Mouse (Mus musculus) kidney, adult 2 months (tissue): ENCODE measurements around the gene Soga1.

Source experiments
- CTCF ChIP-seq: fragments of 200-500 bp; conservative IDR thresholded peaks from 2 replicates; pipeline ENCODE4 v1.5.1; 2011; ENCODE audit warnings: low read depth, mild to moderate bottlenecking, control low read depth, low read length, moderate library complexity, mixed read lengths; ENCODE audit not compliant: insufficient read depth, insufficient read length
- POLR2A ChIP-seq: fragments of 200-500 bp; IDR thresholded peaks from one replicate; pipeline ENCODE4 v1.6.1; 2011; ENCODE audit warnings: low read depth, low read length, control low read depth

GRCm38 (mm10) chr2:156990727-156991431 is 88.2 kb downstream of the Soga1 start:
- no peak for TF ChIP-seq CTCF
- no peak for TF ChIP-seq POLR2A
